Mouse (Mus musculus) cortical plate, adult 2 months (tissue): ENCODE measurements around the gene Srcap.

Source experiments
- CTCF ChIP-seq: fragments of 200-500 bp; IDR thresholded peaks from 2 replicates; pipeline ENCODE4 v1.5.1; 2011; ENCODE audit warnings: mild to moderate bottlenecking, control low read depth, low read length; ENCODE audit not compliant: insufficient read depth; ENCODE audit errors: extremely low read depth
- POLR2A ChIP-seq: fragments of 200-500 bp; IDR thresholded peaks from 2 replicates; pipeline ENCODE4 v1.6.1; 2011; ENCODE audit warnings: mild to moderate bottlenecking, low read length, control low read depth; ENCODE audit not compliant: insufficient read depth; ENCODE audit errors: extremely low read depth

DNA sequence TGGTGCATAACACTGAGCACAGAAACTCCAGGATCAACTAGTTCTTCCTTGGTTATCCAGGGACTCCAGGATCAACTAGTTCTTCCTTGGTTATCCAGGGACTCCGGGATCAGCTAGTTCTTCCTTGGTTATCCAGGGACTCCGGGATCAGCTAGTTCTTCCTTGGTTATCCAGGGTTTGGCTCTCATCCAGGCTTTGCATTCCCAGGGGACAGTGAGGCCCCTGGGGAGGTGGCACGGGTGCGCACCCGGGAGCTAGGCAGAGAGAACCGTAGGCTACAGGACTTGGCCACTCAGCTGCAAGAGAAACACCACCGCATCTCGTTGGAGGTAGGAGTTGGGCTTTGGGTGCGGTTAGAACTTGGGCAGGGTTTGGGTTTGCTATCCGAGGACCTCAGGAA, 79.3 kb downstream of the Srcap start:
- TF ChIP-seq POLR2A (no peak), CTCF (no peak)
